Mouse (Mus musculus): ENCODE results near the gene Gm10718.
"Not testable (repeated sequence)": the region's sequence is repeated elsewhere in the genome, so short reads cannot be mapped to it uniquely, and the experiment has no call there.

GRCm38 (mm10) chr9:3024912-3025467 lies 1.6 kb downstream of the Gm10718 start, which contains the start of gene Gm10717:
- not testable (repeated sequence) for TF ChIP-seq CTCF (IDR thresholded peaks at IDR 0.05; ENCODE audit: extremely low read depth, insufficient read depth, insufficient read length, insufficient replicate concordance); POLR2A (IDR thresholded peaks at IDR 0.05; ENCODE audit: low read depth, low read length)

All from spleen, adult 2 months (tissue).